Mouse (Mus musculus): ENCODE measurements at regions not wholly inside any gene's neighbourhood (a gene's known extent, or its start where the extent isn't known, plus 50 kb on each side); places are given as distances from the start of the nearest gene placed in this dataset.

GRCm38 (mm10) chr3:115276207-115276606 lies 372.3 kb downstream of the Olfm3 start:
- TF ChIP-seq CTCF (IDR thresholded peaks at IDR 0.05; ENCODE audit: borderline replicate concordance, insufficient read depth, low read length): no peak
- TF ChIP-seq POLR2A (IDR thresholded peaks at IDR 0.05; ENCODE audit: low read depth, low read length): no peak

Data from embryonic fibroblast, embryonic 13.5 days (primary cell).